Mouse (Mus musculus) heart, embryonic 12.5 days (tissue): ENCODE data around the gene 4933417A18Rik. TPM values are rescaled to one million over a fixed set of nuclear protein-coding genes. Genes with fewer than 3 reads are reported as not detected.

Experiments used
- polyA plus RNA-seq: library from polyadenylated mRNA; unstranded; fragments of >200 nt; fragmentation: Nextera tagmentation; extraction: Ambion mirVana; gene quantifications from 2 replicates; pipeline ENCODE4 v1.2.1, GENCODE M21; 2016

4933417A18Rik gene
- polyA plus RNA-seq, 1 experiment from 2014 or later: not detected

Other genes with a start within 250 kb of the 4933417A18Rik start
- gene Fam50b, start 189.6 kb upstream of the 4933417A18Rik start, polyA plus RNA-seq: not detected in 2 replicates
- gene Prpf4b, start 49.1 kb upstream of the 4933417A18Rik start, polyA plus RNA-seq: 61.0 and 66.6 TPM in 2 replicates
- 1.6 and 1.7 TPM in 2 replicates for gene Fam217a, start 99 bp upstream of the 4933417A18Rik start, polyA plus RNA-seq
- 0.36 and 0.47 TPM in 2 replicates for gene Eci3, start 39.4 kb downstream of the 4933417A18Rik start, polyA plus RNA-seq
- gene Eci2, start 102.7 kb downstream of the 4933417A18Rik start, polyA plus RNA-seq: 107 and 111 TPM in 2 replicates